Mouse (Mus musculus) layer of hippocampus, adult 11-12 months (tissue): Measurements from ENCODE around the gene Wipf1.

ENCODE experiments used
- DNase-seq: peaks from one replicate; pipeline ENCODE4 v3.0.0; 2022; ENCODE audit warnings: low spot score

The Wipf1 gene

GRCm38 (mm10) chr2:73467071-73467851 lies 62.3 kb downstream of the Wipf1 start:
- DNase-seq = no peak

GRCm38 (mm10) chr2:73466481-73466880 lies 63.1 kb downstream of the Wipf1 start:
- no peak for DNase-seq

- no peak for DNase-seq
Observed at GRCm38 (mm10) chr2:73463431-73464194, 65.9 kb downstream of the Wipf1 start.

GRCm38 (mm10) chr2:73462757-73463339 lies 66.7 kb downstream of the Wipf1 start:
- no peak for DNase-seq

GRCm38 (mm10) chr2:73462265-73462664 lies 67.3 kb downstream of the Wipf1 start:
- no peak for DNase-seq

GRCm38 (mm10) chr2:73460168-73460567 lies 69.4 kb downstream of the Wipf1 start:
- no peak for DNase-seq

- no peak for DNase-seq
Observed at GRCm38 (mm10) chr2:73459607-73460153, 69.9 kb downstream of the Wipf1 start.

GRCm38 (mm10) chr2:73456886-73457285 lies 72.6 kb downstream of the Wipf1 start:
- DNase-seq = no peak

- DNase-seq = no peak
Observed at GRCm38 (mm10) chr2:73456154-73456553, 73.4 kb downstream of the Wipf1 start.

GRCm38 (mm10) chr2:73455541-73455940 lies 74.0 kb downstream of the Wipf1 start:
- no peak for DNase-seq

- DNase-seq = no peak
Observed at GRCm38 (mm10) chr2:73454682-73455081, 74.9 kb downstream of the Wipf1 start.

GRCm38 (mm10) chr2:73454186-73454585 lies 75.3 kb downstream of the Wipf1 start:
- DNase-seq = no peak

- no peak for DNase-seq
Observed at GRCm38 (mm10) chr2:73453717-73454116, 75.8 kb downstream of the Wipf1 start.

GRCm38 (mm10) chr2:73453085-73453484 lies 76.4 kb downstream of the Wipf1 start:
- DNase-seq = no peak

GRCm38 (mm10) chr2:73452556-73452955 lies 77.0 kb downstream of the Wipf1 start:
- DNase-seq = no peak

GRCm38 (mm10) chr2:73451541-73451940 lies 78.0 kb downstream of the Wipf1 start:
- no peak for DNase-seq

- DNase-seq = no peak
Observed at GRCm38 (mm10) chr2:73450172-73450715, 79.3 kb downstream of the Wipf1 start.

- DNase-seq = peak; percentile 19
Observed at GRCm38 (mm10) chr2:73443985-73444384, 85.5 kb downstream of the Wipf1 start.

- DNase-seq = no peak
Observed at GRCm38 (mm10) chr2:73442015-73442414, 87.5 kb downstream of the Wipf1 start.

GRCm38 (mm10) chr2:73440319-73440718 lies 89.2 kb downstream of the Wipf1 start:
- no peak for DNase-seq

GRCm38 (mm10) chr2:73436976-73437375 lies 92.6 kb downstream of the Wipf1 start:
- no peak for DNase-seq

GRCm38 (mm10) chr2:73435847-73436246 lies 93.7 kb downstream of the Wipf1 start:
- DNase-seq = no peak
